Mouse (Mus musculus) adipocyte (in vitro differentiated cells): ENCODE data around the gene Gigyf1.
A peak's percentile ranks its signal among the peaks of the same experiment; 100 is the strongest.

Experiments
- DNase-seq: peaks from one replicate; pipeline ENCODE4 v3.0.0-alpha.2; 2016; ENCODE audit warnings: low spot score

The Gigyf1 gene

GRCm38 (mm10) chr5:137518436-137518835, at the start of gene Gigyf1:
Gigyf1 (plus strand) TSS chr5:137518548.
- DNase-seq: no peak

- DNase-seq: no peak
Observed at GRCm38 (mm10) chr5:137472252-137472904, 46.0 kb upstream of the Gigyf1 start.

- DNase-seq: no peak
Observed at GRCm38 (mm10) chr5:137474351-137474750, 44.0 kb upstream of the Gigyf1 start.

- DNase-seq: no peak
Observed at GRCm38 (mm10) chr5:137476964-137477363, 41.4 kb upstream of the Gigyf1 start, which contains the start of gene Zan. Zan (minus strand) TSS chr5:137477064.

GRCm38 (mm10) chr5:137481138-137481537, 37.2 kb upstream of the Gigyf1 start:
- DNase-seq: peak; percentile 94

- DNase-seq: peak; percentile 70
Observed at GRCm38 (mm10) chr5:137481897-137482296, 36.5 kb upstream of the Gigyf1 start.

GRCm38 (mm10) chr5:137485071-137485850, 33.1 kb upstream of the Gigyf1 start:
- DNase-seq: no peak

- DNase-seq: no peak
Observed at GRCm38 (mm10) chr5:137485851-137486155, 32.5 kb upstream of the Gigyf1 start.

- no peak for DNase-seq
Observed at GRCm38 (mm10) chr5:137487616-137488015, 30.7 kb upstream of the Gigyf1 start.

GRCm38 (mm10) chr5:137491559-137491958, 26.8 kb upstream of the Gigyf1 start:
- DNase-seq: no peak

- peak; percentile 57 for DNase-seq
Observed at GRCm38 (mm10) chr5:137493831-137494230, 24.5 kb upstream of the Gigyf1 start.

GRCm38 (mm10) chr5:137500186-137500585, 18.2 kb upstream of the Gigyf1 start:
- no peak for DNase-seq

- DNase-seq: peak; percentile 100
Observed at GRCm38 (mm10) chr5:137501709-137502666, 16.4 kb upstream of the Gigyf1 start, which contains the start of gene Pop7. Pop7 (minus strand) TSS chr5:137502518.

- peak; percentile 95 for DNase-seq
Observed at GRCm38 (mm10) chr5:137502667-137503110, 15.7 kb upstream of the Gigyf1 start.

GRCm38 (mm10) chr5:137504041-137504440, 14.3 kb upstream of the Gigyf1 start:
- peak; percentile 50 for DNase-seq

- DNase-seq: peak; percentile 67
Observed at GRCm38 (mm10) chr5:137510014-137510501, 8.3 kb upstream of the Gigyf1 start.

GRCm38 (mm10) chr5:137510573-137511390, 7.6 kb upstream of the Gigyf1 start:
- no peak for DNase-seq

- DNase-seq: no peak
Observed at GRCm38 (mm10) chr5:137511706-137512105, 6.6 kb upstream of the Gigyf1 start.

- DNase-seq: peak; percentile 60
Observed at GRCm38 (mm10) chr5:137512847-137513794, 5.2 kb upstream of the Gigyf1 start.
